Mouse (Mus musculus) brain, embryonic 14.5 days (tissue): ENCODE data around the gene Ahcyl1. TPM values are rescaled to one million over a fixed set of nuclear protein-coding genes. Genes with fewer than 3 reads are reported as not detected.

Experiments
- DNase-seq: peaks from one replicate; pipeline ENCODE4 v3.0.0-alpha.2; 2011; ENCODE audit warnings: low read depth
- CTCF ChIP-seq: fragments of 200-500 bp; IDR thresholded peaks from 2 replicates; pipeline ENCODE4 v1.5.1; 2012; ENCODE audit warnings: inconsistent platforms, mild to moderate bottlenecking, moderate library complexity, borderline replicate concordance; ENCODE audit not compliant: insufficient read depth, insufficient read length; ENCODE audit errors: extremely low read depth
- POLR2A ChIP-seq: fragments of 200-500 bp; IDR thresholded peaks from 2 replicates; pipeline ENCODE4 v1.6.1; 2012; ENCODE audit warnings: mild to moderate bottlenecking, inconsistent platforms, borderline replicate concordance; ENCODE audit not compliant: poor library complexity, insufficient read depth, insufficient read length, severe bottlenecking; ENCODE audit errors: extremely low read depth
- polyA plus RNA-seq: library from polyadenylated mRNA; depleted of rRNA; stranded (reverse); fragments of >200 nt; gene quantifications from 2 replicates; pipeline ENCODE4 v1.2.3, GENCODE M21; 2012

Gene Ahcyl1
- polyA plus RNA-seq, 1 experiment, result 173 TPM

GRCm38 (mm10) chr3:107733329-107733728 lies 37.0 kb upstream of the Ahcyl1 start:
- TF ChIP-seq CTCF (no peak), POLR2A (no peak)

DNA sequence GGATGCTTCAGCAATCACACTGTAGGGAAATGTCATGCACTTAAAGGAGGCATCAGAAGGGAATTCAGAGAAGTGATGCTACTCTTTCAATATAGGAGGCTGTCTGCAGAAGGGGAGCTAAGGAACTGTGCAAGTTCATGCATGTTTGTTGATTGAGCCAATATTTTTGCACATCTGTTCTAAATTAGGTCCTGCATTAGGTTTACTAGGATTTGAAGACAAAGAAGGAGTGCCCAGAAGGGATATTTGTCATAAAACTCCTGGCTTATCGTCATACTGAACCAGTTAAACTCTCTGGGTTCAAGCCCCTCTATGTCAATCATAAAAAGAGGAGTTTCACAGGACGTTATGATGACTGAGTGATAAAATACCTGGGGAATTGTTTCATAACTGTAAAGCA lies 33.9 kb upstream of the Ahcyl1 start:
- no peak for TF ChIP-seq CTCF
- TF ChIP-seq POLR2A, result no peak
- no peak for DNase-seq

More at GRCm38 (mm10) chr3:107733329-107733728, 37.0 kb upstream of the Ahcyl1 start:
- DNase-seq, result no peak

GRCm38 (mm10) chr3:107728509-107728908 lies 32.1 kb upstream of the Ahcyl1 start:
- TF ChIP-seq POLR2A (no peak), CTCF (no peak)
- no peak for DNase-seq

GRCm38 (mm10) chr3:107715971-107716370 lies 19.6 kb upstream of the Ahcyl1 start:
- TF ChIP-seq CTCF (no peak), POLR2A (no peak)
- no peak for DNase-seq

GRCm38 (mm10) chr3:107714276-107714933 lies 18.0 kb upstream of the Ahcyl1 start:
- peak; percentile 31 for DNase-seq
- no peak for TF ChIP-seq CTCF
- no peak for TF ChIP-seq POLR2A

DNA sequence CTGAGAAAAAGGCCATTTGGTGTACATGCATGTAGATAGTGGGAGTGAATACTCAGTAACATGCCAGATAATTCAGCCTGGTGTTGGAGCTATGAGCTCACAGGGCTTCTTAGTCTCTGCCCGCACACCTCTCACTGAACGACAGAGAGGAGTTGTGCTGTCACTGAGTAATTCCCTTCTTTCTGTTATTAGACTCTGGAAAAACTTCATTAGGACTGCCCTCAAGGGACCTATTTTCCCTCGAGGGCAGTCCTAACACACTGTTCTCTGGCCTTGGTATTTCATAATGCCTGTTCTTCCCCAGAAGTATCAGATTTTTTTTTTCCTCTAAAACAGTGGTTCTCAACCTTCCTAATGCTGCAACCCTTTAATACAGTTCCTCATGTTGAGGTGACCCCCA lies 15.7 kb upstream of the Ahcyl1 start:
- TF ChIP-seq CTCF, result no peak
- no peak for TF ChIP-seq POLR2A
- no peak for DNase-seq

- DNase-seq, result no peak
- TF ChIP-seq CTCF (no peak), POLR2A (no peak)
Measured at GRCm38 (mm10) chr3:107709156-107709555, 12.8 kb upstream of the Ahcyl1 start.

DNA sequence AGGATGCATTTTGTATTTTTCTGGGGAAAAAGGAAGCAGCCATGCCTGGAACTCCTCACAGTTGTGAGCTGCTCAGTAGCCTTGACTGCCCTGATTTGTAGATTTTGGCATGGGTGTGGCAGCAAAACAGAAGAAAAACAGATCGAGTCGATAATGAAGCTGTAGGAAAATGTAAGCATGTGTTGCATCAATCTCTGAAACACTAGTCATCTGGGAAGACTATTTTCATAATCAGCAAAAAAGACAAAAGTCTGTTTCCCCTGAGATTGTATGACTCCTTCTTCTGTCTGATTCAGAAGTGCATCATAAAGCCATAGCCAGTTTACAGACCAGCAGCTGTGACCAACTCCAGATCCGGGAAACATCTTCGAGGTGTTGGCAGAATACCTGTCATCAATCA lies 10.9 kb upstream of the Ahcyl1 start:
- TF ChIP-seq CTCF (no peak), POLR2A (no peak)
- DNase-seq, result no peak

DNA sequence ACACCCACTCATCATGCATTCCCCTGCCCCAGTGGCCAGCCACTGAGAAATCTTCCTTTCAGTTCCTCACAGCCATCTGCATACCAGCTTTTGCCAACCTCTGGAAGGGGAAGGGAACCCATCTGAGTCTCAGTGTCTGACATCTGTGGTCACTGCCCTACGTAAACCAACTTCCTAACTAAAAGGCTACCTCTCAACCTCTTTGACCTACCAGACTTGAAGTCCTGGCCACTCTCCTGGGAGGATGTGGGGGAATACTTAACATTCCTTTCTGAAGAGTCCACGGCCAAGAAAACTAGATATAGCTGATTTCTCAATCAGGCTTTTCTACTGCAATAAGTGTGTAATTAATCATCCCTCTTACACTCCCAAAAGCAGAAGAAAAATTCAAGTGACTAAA lies 9.8 kb upstream of the Ahcyl1 start:
- TF ChIP-seq CTCF, result no peak
- no peak for TF ChIP-seq POLR2A

DNA sequence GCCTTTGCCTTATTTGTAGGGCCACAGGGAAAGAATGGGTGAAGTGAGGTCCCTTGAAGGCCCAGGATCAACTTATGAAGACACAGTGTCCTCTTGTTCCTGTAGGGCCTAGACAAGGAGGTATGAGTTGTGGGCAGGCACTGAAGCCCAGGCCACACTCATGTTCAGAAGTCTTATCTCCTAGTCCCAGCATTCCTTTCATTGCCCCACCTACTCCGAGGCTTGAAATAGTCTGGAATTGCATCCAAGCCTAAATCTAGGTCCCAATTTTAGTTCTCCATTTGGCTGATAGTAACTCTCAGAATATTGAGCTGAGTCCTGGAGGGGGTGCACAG lies 8.0 kb upstream of the Ahcyl1 start:
- no peak for TF ChIP-seq POLR2A
- no peak for TF ChIP-seq CTCF
- no peak for DNase-seq

More for the DNA sequence above, 9.8 kb upstream of the Ahcyl1 start:
- no peak for DNase-seq

GRCm38 (mm10) chr3:107703675-107704370 lies 7.5 kb upstream of the Ahcyl1 start:
- TF ChIP-seq POLR2A (no peak), CTCF (no peak)
- DNase-seq, result no peak
